Mouse (Mus musculus) heart, adult 2 months (tissue): ENCODE results near the gene Clic3.

Source experiments
- CTCF ChIP-seq: fragments of 200-600 bp; IDR thresholded peaks from 2 replicates; pipeline ENCODE4 v1.8.1; 2022; ENCODE audit warnings: antibody characterized with exemption, mild to moderate bottlenecking, moderate library complexity
- EP300 ChIP-seq: fragments of 200-500 bp; IDR thresholded peaks from 2 replicates; pipeline ENCODE4 v1.6.1; 2011; ENCODE audit warnings: low read depth, low read length, control low read depth; ENCODE audit not compliant: insufficient read depth
- POLR2A ChIP-seq: fragments of 200-500 bp; IDR thresholded peaks from 2 replicates; pipeline ENCODE4 v1.6.1; 2011; ENCODE audit warnings: mild to moderate bottlenecking, low read depth, low read length, control low read depth; ENCODE audit not compliant: insufficient read depth

DNA sequence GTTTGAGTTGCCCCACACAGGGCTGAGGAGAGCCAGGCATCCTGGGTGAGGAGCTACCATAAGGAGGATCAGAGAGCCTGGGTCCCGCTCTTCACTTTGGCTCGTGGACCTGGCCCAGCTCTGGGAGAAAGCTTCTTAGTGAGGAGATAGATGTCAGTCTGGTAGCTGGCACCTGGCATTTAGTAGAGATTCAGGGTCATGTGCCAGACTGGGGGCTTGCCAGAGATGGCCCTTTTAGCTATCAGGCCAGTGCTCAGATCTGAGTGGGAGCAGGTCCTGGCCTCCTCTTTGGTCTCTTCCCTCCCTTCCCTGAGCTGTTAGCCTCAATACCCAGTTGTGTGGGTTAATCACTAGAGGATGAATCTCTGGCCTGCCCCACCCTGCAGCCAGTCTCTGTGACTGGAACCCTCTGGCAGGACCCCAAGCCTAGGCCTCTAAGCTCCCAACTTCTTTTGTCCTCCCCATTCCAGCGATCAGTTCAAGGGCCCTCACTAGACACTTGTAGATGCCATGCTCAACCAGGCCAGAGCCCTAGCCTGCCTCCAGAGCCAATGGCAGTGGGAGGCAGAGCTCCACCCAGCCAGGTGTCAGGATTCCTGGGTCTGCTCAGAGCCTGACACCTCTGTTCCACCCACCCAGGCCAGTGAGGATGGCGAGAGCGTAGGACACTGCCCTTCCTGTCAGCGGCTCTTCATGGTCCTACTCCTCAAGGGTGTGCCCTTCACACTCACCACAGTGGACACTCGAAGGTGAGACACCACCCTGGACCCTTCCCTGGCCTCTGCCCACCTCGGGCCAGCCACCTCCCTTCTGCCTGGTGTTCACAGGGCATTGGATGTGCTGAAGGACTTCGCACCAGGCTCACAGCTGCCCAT is 621 bp downstream of the Clic3 start:
- TF ChIP-seq POLR2A (no peak), CTCF (no peak), EP300 (no peak)
